Mouse (Mus musculus): ENCODE data around the gene Thrb. TPM values are rescaled to one million over a fixed set of nuclear protein-coding genes. Genes with fewer than 3 reads are reported as not detected.

Gene Thrb
- polyA plus RNA-seq, 1 experiment from 2014 or later: 2.9 TPM

DNA sequence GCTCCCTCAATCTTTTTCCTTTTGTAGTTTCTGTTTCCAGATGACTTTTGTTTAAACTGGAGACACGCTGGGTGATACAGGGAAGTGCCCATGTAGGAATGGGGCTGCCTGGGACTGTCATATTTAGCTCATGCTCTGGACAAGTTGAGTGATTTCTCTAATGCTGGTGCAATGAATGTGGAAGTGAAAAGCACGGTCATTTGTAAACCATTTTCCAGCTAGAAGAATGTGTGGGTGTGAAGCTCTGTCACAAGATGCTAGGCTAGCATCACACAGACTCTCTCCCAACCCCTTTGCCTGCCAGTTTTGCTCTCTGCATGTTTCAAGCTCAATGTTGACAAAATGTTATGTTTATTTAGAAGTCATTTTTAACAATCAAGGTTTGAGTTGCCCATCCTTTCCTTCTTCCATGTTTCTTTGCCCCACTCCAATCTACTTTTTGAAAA lies 83.7 kb downstream of the Thrb start:
- no peak for ATAC-seq (replicated peaks; ENCODE audit: low FRiP score)
- Histone ChIP-seq H3K27ac (no peak overlapping the region), H3K36me3 (no peaks in the 10 kb centered on the region), H3K4me2 (no peak overlapping the region), H3K4me1 (no peaks in the 10 kb centered on the region), H3K27me3 (no peaks in the 10 kb centered on the region), H3K9ac (no peak overlapping the region), H3K4me3 (replicated peaks) (no peak overlapping the region), H3K9me3 (replicated peaks) (no peaks in the 10 kb centered on the region)
- 60% methylated on average over 2 of the region's 2 CpGs for WGBS

DNA sequence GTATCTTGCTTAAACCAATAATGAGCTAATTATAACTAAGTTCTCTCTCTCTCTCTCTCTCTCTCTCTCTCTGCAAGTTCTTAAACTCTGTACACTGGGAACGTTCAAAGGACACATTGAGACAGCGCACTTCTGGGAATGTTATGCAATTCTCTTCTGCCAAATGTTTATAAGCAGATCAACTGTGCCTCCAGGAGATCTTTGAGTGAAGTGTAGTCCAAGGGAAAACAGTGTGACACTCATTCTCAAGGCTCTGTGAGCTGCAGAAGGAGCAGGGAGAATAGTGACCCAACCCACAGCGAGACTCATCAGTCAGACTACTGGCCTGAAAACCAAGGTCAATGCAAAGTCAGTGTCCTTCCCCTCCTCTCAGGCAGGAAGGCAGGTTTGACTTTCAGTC lies 87.9 kb downstream of the Thrb start:
- no peak overlapping the region for H3K9ac ChIP-seq
- H3K4me1 ChIP-seq: no peaks in the 10 kb centered on the region
- H3K4me2 ChIP-seq: no peak overlapping the region
- no peaks in the 10 kb centered on the region for H3K9me3 ChIP-seq (replicated peaks)
- H3K27ac ChIP-seq: no peak overlapping the region
- H3K36me3 ChIP-seq: no peaks in the 10 kb centered on the region
- no peak for ATAC-seq (replicated peaks; ENCODE audit: low FRiP score)
- H3K27me3 ChIP-seq: no peaks in the 10 kb centered on the region
- no peak overlapping the region for H3K4me3 ChIP-seq (replicated peaks)
- WGBS: 86% methylated on average over 3 of the region's 3 CpGs

DNA sequence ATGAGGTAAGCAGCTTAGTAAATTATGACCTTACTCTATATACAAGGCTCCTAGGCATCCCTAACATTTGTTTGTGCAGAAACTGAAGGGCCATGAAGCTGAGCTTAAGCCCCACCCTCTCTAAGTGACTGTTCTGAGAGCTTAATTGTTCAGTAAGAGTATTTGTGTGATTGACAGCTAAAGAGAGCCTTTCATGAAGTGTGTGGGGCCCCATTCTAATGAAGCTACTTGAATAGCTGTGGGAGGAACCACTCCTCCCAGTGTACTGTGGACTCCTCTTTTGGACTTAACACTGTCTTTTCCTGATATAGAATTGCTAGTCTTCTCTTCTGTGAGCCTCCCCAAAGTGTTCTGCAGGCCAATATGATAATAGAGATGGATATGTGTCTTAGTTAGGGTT lies 88.9 kb downstream of the Thrb start:
- H3K9ac ChIP-seq: no peak overlapping the region
- H3K36me3 ChIP-seq: no peaks in the 10 kb centered on the region
- no peak overlapping the region for H3K27ac ChIP-seq
- H3K4me2 ChIP-seq: no peak overlapping the region
- ATAC-seq (replicated peaks; ENCODE audit: low FRiP score): no peak
- no peaks in the 10 kb centered on the region for H3K9me3 ChIP-seq (replicated peaks)
- no peak overlapping the region for H3K4me3 ChIP-seq (replicated peaks)
- no peaks in the 10 kb centered on the region for H3K27me3 ChIP-seq
- no peaks in the 10 kb centered on the region for H3K4me1 ChIP-seq

DNA sequence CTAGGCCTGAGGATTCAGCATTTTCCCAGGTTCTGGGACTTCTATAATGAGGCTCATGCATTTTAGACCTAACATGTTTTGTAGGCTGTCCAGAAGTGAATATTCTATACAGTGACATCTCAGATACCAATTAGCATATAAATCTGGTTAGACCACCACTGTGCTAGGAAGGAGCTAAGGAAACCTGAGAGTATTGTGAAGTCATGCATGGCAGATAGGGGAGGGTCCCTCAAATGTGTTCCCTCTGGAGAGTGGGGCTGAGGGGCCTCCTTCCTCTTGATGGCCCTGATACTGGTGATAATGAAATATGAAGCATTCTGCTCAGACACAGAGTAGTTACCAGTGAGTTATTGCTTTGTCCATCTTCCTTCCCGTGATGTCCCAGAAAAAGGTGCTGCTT lies 91.8 kb downstream of the Thrb start:
- no peaks in the 10 kb centered on the region for H3K36me3 ChIP-seq
- 52% methylated on average over 1 of the region's 1 CpGs for WGBS
- no peaks in the 10 kb centered on the region for H3K27me3 ChIP-seq
- no peaks in the 10 kb centered on the region for H3K4me1 ChIP-seq
- no peak overlapping the region for H3K9ac ChIP-seq
- no peak overlapping the region for H3K4me3 ChIP-seq (replicated peaks)
- H3K9me3 ChIP-seq (replicated peaks): no peaks in the 10 kb centered on the region
- ATAC-seq (replicated peaks; ENCODE audit: low FRiP score): peak; percentile 84
- no peak overlapping the region for H3K27ac ChIP-seq
- no peak overlapping the region for H3K4me2 ChIP-seq

DNA sequence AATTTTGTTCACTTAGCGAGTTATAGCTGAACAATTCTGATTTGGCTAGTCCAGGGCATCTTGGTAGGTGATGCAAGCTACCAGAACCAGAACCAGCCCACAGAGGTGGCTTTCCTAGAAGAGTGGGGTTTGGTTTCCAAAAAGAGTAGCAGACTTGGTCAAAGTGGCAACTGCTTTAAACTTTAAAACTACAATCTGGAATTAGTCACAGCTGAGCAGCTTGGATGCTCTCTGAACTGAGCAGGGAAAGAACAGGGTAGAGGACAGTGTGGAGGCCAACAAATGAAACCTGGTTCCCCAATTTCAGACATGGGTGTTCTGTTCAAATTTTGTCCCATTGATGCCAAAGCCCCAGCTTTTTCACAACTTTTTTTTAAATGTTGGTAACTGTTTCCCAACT lies 93.4 kb downstream of the Thrb start:
- H3K27me3 ChIP-seq: no peaks in the 10 kb centered on the region
- no peak overlapping the region for H3K9ac ChIP-seq
- ATAC-seq (replicated peaks; ENCODE audit: low FRiP score): no peak
- H3K36me3 ChIP-seq: no peaks in the 10 kb centered on the region
- H3K27ac ChIP-seq: no peak overlapping the region
- H3K4me3 ChIP-seq (replicated peaks): no peak overlapping the region
- H3K4me1 ChIP-seq: no peaks in the 10 kb centered on the region
- H3K9me3 ChIP-seq (replicated peaks): no peaks in the 10 kb centered on the region
- 87% methylated on average over 1 of the region's 1 CpGs for WGBS
- H3K4me2 ChIP-seq: no peak overlapping the region

DNA sequence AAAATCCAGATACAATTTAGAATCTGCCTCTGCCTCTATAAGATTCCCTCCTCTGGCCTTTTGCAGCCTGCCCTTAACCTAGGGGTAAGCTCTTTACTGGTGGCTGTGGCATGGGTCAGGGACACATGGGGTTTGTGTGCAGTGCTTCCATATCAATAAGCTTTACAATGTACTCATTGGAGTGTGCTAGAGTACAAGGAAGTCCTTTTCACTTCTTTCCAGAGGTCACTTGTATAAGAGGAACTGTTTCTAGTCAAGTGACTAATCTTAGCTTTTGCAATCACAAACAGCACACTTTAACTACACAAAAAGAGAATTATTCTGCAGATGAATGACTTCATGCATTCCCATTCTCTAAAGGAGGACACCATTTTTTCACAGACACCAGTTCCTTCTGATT lies 96.7 kb downstream of the Thrb start:
- no peak overlapping the region for H3K9ac ChIP-seq
- H3K27me3 ChIP-seq: no peaks in the 10 kb centered on the region
- no peaks in the 10 kb centered on the region for H3K9me3 ChIP-seq (replicated peaks)
- no peak overlapping the region for H3K4me2 ChIP-seq
- no peak overlapping the region for H3K4me3 ChIP-seq (replicated peaks)
- ATAC-seq (replicated peaks; ENCODE audit: low FRiP score): no peak
- H3K36me3 ChIP-seq: no peaks in the 10 kb centered on the region
- no peak overlapping the region for H3K27ac ChIP-seq
- no peaks in the 10 kb centered on the region for H3K4me1 ChIP-seq

DNA sequence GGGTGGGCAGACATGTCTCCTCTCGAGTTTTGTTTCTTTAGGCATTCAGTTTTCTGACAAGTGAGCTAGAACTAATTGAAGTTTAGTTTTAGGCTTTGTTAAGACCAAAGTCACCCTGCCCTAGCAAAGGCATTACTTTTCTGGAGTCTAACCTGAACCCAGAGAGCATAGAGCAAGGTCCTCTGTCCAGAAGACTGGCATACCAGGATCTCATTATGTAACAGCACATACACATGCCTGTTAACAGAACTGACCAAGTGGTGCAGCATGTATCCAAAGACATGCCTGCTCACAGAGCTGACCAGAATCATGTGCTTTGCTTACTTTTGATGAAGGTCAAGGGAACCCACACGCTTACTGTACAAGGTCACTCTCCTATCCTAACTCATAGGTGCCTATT lies 107.9 kb downstream of the Thrb start:
- Histone ChIP-seq H3K4me2 (no peak overlapping the region), H3K27ac (no peak overlapping the region), H3K27me3 (no peaks in the 10 kb centered on the region), H3K4me3 (replicated peaks) (no peak overlapping the region), H3K9ac (no peak overlapping the region), H3K36me3 (no peaks in the 10 kb centered on the region), H3K9me3 (replicated peaks) (no peaks in the 10 kb centered on the region), H3K4me1 (no peaks in the 10 kb centered on the region)
- no peak for ATAC-seq (replicated peaks; ENCODE audit: low FRiP score)
- WGBS: 66% methylated on average over 2 of the region's 2 CpGs

DNA sequence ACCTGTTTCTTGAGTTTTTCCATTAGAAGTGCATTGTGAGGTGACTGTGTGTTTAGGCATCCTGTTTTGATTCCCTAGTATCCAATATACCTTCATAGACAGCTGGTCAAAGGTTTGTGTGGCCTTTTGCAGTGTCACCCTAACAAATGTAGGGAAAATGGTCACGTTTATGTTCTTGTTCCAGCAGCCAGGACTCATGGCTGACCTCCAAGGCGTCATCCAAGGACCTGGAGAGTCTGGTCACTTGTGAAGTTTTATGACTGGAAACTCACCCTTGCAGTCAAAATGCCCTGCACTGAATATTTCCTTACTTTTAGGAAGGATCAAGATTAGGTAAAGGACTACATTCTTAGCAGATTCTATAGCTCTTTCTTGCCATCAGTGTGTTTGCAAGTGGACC lies 114.3 kb downstream of the Thrb start:
- H3K4me3 ChIP-seq (replicated peaks): no peak overlapping the region
- H3K9ac ChIP-seq: no peak overlapping the region
- no peak overlapping the region for H3K27ac ChIP-seq
- 41% methylated on average over 2 of the region's 2 CpGs for WGBS
- H3K27me3 ChIP-seq: no peaks in the 10 kb centered on the region
- no peaks in the 10 kb centered on the region for H3K4me1 ChIP-seq
- H3K4me2 ChIP-seq: no peak overlapping the region
- no peaks in the 10 kb centered on the region for H3K36me3 ChIP-seq
- H3K9me3 ChIP-seq (replicated peaks): no peaks in the 10 kb centered on the region
- no peak for ATAC-seq (replicated peaks; ENCODE audit: low FRiP score)

DNA sequence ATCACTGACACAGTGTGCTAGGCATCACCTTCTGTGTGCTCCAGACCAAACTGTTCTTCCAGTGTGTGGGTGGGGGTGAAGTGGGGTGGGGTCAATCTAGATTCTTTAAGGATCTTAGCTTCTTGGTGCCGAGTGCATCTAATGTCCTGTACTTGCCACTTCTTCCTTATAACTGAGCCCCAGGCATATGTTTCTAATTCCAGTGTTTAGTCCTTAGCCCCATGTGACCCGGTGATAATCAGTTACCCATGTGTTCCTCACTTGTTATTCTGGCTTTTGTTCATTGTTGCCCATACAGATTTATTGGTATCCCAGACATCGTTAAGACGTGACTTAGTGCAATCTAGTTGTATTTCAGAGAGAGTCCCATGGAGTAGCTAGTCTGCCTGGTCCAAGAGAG lies 121.9 kb downstream of the Thrb start:
- no peak for ATAC-seq (replicated peaks; ENCODE audit: low FRiP score)
- Histone ChIP-seq H3K9me3 (replicated peaks) (no peaks in the 10 kb centered on the region), H3K4me2 (no peak overlapping the region), H3K27me3 (no peaks in the 10 kb centered on the region), H3K4me1 (0 out of 2 replicates have a peak, but pooled peaks cover 3% of the 10 kb centered on the region), H3K27ac (no peak overlapping the region), H3K36me3 (no peaks in the 10 kb centered on the region), H3K9ac (no peak overlapping the region), H3K4me3 (replicated peaks) (no peak overlapping the region)
- 74% methylated on average over 4 of the region's 4 CpGs for WGBS

DNA sequence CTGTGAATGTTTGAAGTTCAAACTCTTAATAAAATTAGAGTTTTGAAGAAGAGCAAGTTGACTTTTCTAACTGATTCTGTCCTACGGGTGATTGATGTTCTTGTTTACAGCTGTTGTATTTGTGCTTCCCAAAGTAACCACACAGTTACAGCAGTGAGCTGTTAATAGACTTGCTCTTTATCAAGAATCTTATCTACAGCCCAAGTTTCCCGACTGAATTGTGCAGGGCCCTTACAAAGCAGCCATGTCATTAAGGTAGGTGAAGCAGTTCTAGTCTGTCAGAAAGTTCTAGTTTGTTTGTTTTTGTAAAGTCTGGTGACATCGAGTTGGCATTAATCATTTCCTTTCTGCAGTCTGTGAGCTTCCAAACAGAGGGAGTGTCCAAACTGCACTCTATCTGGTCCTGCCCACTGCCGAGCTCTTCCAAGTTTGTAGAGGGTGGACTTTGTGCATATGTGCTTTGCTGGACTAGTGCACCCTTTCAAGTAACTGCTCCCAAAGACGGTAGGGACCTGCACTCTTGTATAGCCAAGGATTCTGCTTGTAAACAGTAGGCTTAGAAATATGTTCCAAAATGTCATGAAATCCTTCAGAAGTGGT lies 124.2 kb downstream of the Thrb start:
- Histone ChIP-seq H3K27ac (no peak overlapping the region), H3K27me3 (no peaks in the 10 kb centered on the region), H3K9me3 (replicated peaks) (no peaks in the 10 kb centered on the region), H3K4me2 (no peak overlapping the region), H3K36me3 (no peaks in the 10 kb centered on the region), H3K4me1 (0 out of 2 replicates have a peak, but pooled peaks cover 3% of the 10 kb centered on the region), H3K9ac (no peak overlapping the region), H3K4me3 (replicated peaks) (no peak overlapping the region)
- 33% methylated on average over 5 of the region's 5 CpGs for WGBS
- ATAC-seq (replicated peaks; ENCODE audit: low FRiP score): no peak

DNA sequence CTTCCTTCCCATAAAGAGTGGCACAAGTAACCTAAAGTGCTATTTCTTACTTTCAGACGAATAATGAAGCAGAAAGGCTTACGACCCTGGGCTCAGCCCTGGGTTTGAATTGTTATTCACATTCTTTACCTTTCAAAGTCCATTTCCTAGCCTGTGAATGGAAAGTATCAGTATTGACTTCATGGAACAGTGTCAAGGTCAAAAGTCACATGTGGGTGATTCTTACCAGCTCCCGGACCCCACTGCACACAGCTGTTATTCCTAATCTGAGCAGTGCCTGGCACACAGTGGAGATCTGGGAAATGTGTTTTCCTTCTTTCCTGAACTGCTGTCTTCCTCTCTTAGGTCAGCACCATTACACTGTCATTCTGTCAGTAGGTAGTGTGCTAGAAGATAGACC lies 125.3 kb downstream of the Thrb start:
- ATAC-seq (replicated peaks; ENCODE audit: low FRiP score): no peak
- 0 out of 2 replicates have a peak, but pooled peaks cover 3% of the 10 kb centered on the region for H3K4me1 ChIP-seq
- H3K9ac ChIP-seq: no peak overlapping the region
- no peak overlapping the region for H3K4me2 ChIP-seq
- no peak overlapping the region for H3K4me3 ChIP-seq (replicated peaks)
- WGBS: 48% methylated on average over 3 of the region's 3 CpGs
- no peaks in the 10 kb centered on the region for H3K36me3 ChIP-seq
- no peak overlapping the region for H3K27ac ChIP-seq
- no peaks in the 10 kb centered on the region for H3K27me3 ChIP-seq
- H3K9me3 ChIP-seq (replicated peaks): no peaks in the 10 kb centered on the region

DNA sequence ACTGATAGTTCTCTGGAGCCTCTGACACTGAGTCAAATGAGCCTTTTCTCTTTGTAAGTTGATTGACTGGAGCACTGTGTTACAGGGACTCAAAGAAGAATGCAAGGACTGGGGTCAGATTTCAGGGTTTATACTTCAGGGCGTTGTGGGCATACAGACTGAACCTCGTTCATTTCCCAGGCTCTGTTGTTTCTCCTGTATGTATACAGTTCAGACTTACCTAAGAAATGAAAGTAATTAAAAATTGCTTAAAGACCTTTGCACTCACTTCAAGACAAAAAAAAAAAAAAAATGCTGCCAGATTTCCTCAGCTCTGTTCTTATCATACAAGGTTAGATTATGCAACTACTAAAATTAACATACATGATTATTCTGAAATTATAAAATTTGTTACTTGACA lies 126.2 kb downstream of the Thrb start:
- H3K9me3 ChIP-seq (replicated peaks): no peaks in the 10 kb centered on the region
- H3K4me1 ChIP-seq: 0 out of 2 replicates have a peak, but pooled peaks cover 3% of the 10 kb centered on the region
- H3K27me3 ChIP-seq: no peaks in the 10 kb centered on the region
- no peak overlapping the region for H3K4me2 ChIP-seq
- H3K4me3 ChIP-seq (replicated peaks): no peak overlapping the region
- no peaks in the 10 kb centered on the region for H3K36me3 ChIP-seq
- WGBS: 14% methylated on average over 2 of the region's 2 CpGs
- ATAC-seq (replicated peaks; ENCODE audit: low FRiP score): no peak
- no peak overlapping the region for H3K27ac ChIP-seq
- no peak overlapping the region for H3K9ac ChIP-seq

DNA sequence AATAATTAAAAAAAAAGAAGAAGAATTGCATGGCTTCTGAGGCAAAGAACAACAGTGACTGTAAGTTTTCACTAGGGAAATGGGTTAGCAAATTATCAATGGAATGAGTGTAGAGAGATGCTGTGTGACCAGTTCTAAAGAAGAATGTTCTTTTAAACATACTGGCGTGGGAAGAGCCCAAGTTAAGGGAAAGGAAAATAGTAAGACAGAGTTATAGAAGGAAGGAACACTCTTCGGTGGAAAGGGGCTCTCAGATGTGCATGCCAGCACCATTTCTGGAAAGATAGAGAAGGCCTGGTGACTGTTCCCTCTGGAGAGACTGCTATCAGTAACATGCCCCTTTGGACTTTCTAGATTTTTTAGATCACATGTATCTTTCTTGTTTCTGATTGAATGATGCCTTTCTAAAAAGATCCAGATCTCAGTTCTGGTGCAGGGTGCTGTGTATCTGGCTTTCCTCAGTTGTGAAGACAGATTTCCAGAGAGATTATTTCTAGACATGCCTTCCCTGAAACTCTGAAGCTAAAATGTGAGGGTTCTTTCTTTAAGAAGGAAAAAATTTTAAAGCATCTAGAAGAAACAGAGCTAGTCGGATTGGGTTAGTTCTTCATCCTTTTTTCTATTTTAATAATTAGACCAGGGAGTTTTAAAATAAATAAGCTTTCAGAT lies 144.0 kb downstream of the Thrb start:
- H3K4me3 ChIP-seq (replicated peaks): no peak overlapping the region
- no peaks in the 10 kb centered on the region for H3K4me1 ChIP-seq
- H3K36me3 ChIP-seq: no peaks in the 10 kb centered on the region
- H3K27me3 ChIP-seq: no peaks in the 10 kb centered on the region
- H3K27ac ChIP-seq: no peak overlapping the region
- no peaks in the 10 kb centered on the region for H3K9me3 ChIP-seq (replicated peaks)
- no peak overlapping the region for H3K9ac ChIP-seq
- H3K4me2 ChIP-seq: no peak overlapping the region
- no peak for ATAC-seq (replicated peaks; ENCODE audit: low FRiP score)
- WGBS: 76% methylated on average over 3 of the region's 3 CpGs
